Mouse (Mus musculus) heart, embryonic 12.5 days (tissue): Measurements from ENCODE around the gene Zfp335. TPM values are rescaled to one million over a fixed set of nuclear protein-coding genes. Genes with fewer than 3 reads are reported as not detected.

Experiments
- ATAC-seq: fragments of 200-750 bp; cut with Nextera tagmentation; 2 replicates; pipeline ENCODE4 v1.8.0; 2017; ENCODE audit warnings: moderate TSS enrichment, moderate library complexity; ENCODE audit not compliant: insufficient number of reproducible peaks, low FRiP score
- H3K27ac ChIP-seq: fragments of 300-500 bp; sonication (generic); 2 replicates; pipeline ENCODE4 v1.5.1; 2016; ENCODE audit warnings: mild to moderate bottlenecking, moderate library complexity; ENCODE audit not compliant: poor library complexity, severe bottlenecking
- H3K27me3 ChIP-seq: fragments of 300-500 bp; sonication (generic); replicated peaks from 2 replicates; pipeline ENCODE4 v1.6.1; 2016; ENCODE audit warnings: mild to moderate bottlenecking, moderate library complexity
- H3K36me3 ChIP-seq: fragments of 300-500 bp; sonication (generic); 2 replicates; pipeline ENCODE4 v1.6.1; 2016; ENCODE audit warnings: mild to moderate bottlenecking, moderate library complexity
- H3K4me1 ChIP-seq: fragments of 300-500 bp; sonication (generic); replicated peaks from 2 replicates; pipeline ENCODE4 v1.6.1; 2016; ENCODE audit warnings: mild to moderate bottlenecking
- H3K4me2 ChIP-seq: fragments of 300-500 bp; sonication (generic); 2 replicates; pipeline ENCODE4 v1.6.1; 2016; ENCODE audit warnings: mild to moderate bottlenecking, moderate library complexity
- H3K4me3 ChIP-seq: fragments of 300-500 bp; sonication (generic); 2 replicates; pipeline ENCODE4 v1.5.1; 2016; ENCODE audit warnings: mild to moderate bottlenecking
- H3K9ac ChIP-seq: fragments of 300-500 bp; sonication (generic); 2 replicates; pipeline ENCODE4 v1.6.1; 2016; ENCODE audit warnings: mild to moderate bottlenecking, moderate library complexity
- H3K9me3 ChIP-seq: fragments of 300-500 bp; sonication (generic); replicated peaks from 2 replicates; pipeline ENCODE4 v1.6.1; 2016; ENCODE audit warnings: mild to moderate bottlenecking, moderate library complexity
- WGBS: fragments of 180-500 bp; shearing (Covaris S2); methylation state at CpG from one replicate; pipeline ENCODE4 v1.1.7; 2016; 5-methylcytosine and 5-hydroxymethylcytosine counted together
- polyA plus RNA-seq: library from polyadenylated mRNA; unstranded; fragments of >200 nt; fragmentation: Nextera tagmentation; extraction: Ambion mirVana; gene quantifications from 2 replicates; pipeline ENCODE4 v1.2.1, GENCODE M21; 2016

The Zfp335 gene
- polyA plus RNA-seq, 1 experiment from 2014 or later, result 11.4 TPM

DNA sequence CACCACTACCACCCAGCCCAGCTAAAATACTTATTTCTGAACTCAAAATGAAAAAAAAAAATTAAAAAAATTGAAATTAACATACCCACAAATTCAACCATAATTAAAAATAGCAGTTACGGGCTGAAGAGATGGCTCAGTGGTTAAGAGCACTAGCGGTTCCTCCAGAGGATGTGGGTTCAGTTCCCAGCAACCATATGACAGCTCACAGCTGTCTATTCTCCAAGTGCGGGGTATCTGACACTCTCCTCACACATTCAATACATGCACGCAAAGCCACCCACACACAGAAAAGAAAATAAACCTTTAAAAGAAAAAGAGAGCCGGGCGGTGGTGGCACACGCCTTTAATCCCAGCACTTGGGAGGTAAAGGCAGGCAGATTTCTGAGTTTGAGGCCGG lies 61.5 kb downstream of the Zfp335 start:
- Histone ChIP-seq H3K4me3 (no peak overlapping the region), H3K9me3 (no peaks in the 10 kb centered on the region), H3K27ac (no peak overlapping the region), H3K27me3 (peaks cover 27% of the 10 kb centered on the region), H3K4me1 (no peaks in the 10 kb centered on the region), H3K36me3 (no peaks in the 10 kb centered on the region), H3K4me2 (no peak overlapping the region), H3K9ac (no peak overlapping the region)
- WGBS, result 83% methylated on average over 8 of the region's 8 CpGs
- ATAC-seq, result no peak

DNA sequence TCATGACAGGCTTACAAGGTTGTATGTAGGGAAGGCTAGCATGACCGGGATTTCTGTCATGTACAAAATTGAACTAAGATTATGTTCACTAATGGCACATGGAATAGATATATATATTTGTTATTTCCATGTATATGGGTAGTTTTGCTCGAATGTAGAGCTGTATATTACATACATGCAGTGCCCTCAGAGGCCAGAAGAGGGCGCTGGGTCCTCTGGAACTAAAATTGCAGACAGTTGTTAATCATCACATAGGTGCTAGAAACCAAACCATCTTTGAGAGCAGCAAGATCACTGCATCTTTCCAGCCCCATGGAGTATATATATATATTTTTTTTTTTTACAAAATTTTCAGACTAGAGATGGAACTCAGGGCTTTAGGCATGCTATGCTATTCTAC lies 65.8 kb downstream of the Zfp335 start:
- Histone ChIP-seq H3K4me1 (no peaks in the 10 kb centered on the region), H3K27me3 (0 out of 2 replicates have a peak, but pooled peaks cover 3% of the 10 kb centered on the region), H3K27ac (no peak overlapping the region), H3K36me3 (0 out of 2 replicates have a peak, but pooled peaks cover 3% of the 10 kb centered on the region), H3K9ac (no peak overlapping the region), H3K4me3 (no peak overlapping the region), H3K9me3 (no peaks in the 10 kb centered on the region), H3K4me2 (no peak overlapping the region)
- 47% methylated on average over 3 of the region's 3 CpGs for WGBS
- ATAC-seq, result no peak

Other genes with a start within 250 kb of the Zfp335 start
- gene Wfdc11, start 237.7 kb downstream of the Zfp335 start, polyA plus RNA-seq, result not detected in 2 replicates
- gene Wfdc13, start 226.7 kb downstream of the Zfp335 start, polyA plus RNA-seq, result not detected in 2 replicates
- 0.35 TPM in 1 of 2 replicates, not detected in the other for gene Spint4, start 213.3 kb downstream of the Zfp335 start, polyA plus RNA-seq
- gene Spint5, start 196.5 kb downstream of the Zfp335 start, polyA plus RNA-seq, result not detected in 2 replicates
- gene Wfdc3, start 165.8 kb downstream of the Zfp335 start, polyA plus RNA-seq, result 0.32 and 0.71 TPM in 2 replicates
- gene Dnttip1, start 165.8 kb downstream of the Zfp335 start, polyA plus RNA-seq, result 62.9 and 71.0 TPM in 2 replicates
- gene Ube2c, start 141.9 kb downstream of the Zfp335 start, polyA plus RNA-seq, result 455 and 459 TPM in 2 replicates
- 0.36 and 1.6 TPM in 2 replicates for gene Tnnc2, start 131.8 kb downstream of the Zfp335 start, polyA plus RNA-seq
- gene Snx21, start 125.9 kb downstream of the Zfp335 start, polyA plus RNA-seq, result 30.8 and 31.7 TPM in 2 replicates
- 14.9 and 16.1 TPM in 2 replicates for gene Acot8, start 106.9 kb downstream of the Zfp335 start, polyA plus RNA-seq
- gene Zswim3, start 106.7 kb downstream of the Zfp335 start, polyA plus RNA-seq, result 5.4 and 6.7 TPM in 2 replicates
- gene Zswim1, start 89.1 kb downstream of the Zfp335 start, polyA plus RNA-seq, result 9.8 and 10.1 TPM in 2 replicates
- gene Spata25, start 83.2 kb downstream of the Zfp335 start, polyA plus RNA-seq, result not detected in 2 replicates
- gene Ctsa, start 78.9 kb downstream of the Zfp335 start, polyA plus RNA-seq, result 169 and 175 TPM in 2 replicates
- 45.0 and 45.5 TPM in 2 replicates for gene Neurl2, start 78.3 kb downstream of the Zfp335 start, polyA plus RNA-seq
- gene Pltp, start 54.0 kb downstream of the Zfp335 start, polyA plus RNA-seq, result 9.7 and 9.9 TPM in 2 replicates
- 52.1 and 53.1 TPM in 2 replicates for gene Pcif1, start 32.5 kb downstream of the Zfp335 start, polyA plus RNA-seq
- 0.42 TPM in 2 replicates for gene Mmp9, start 29.0 kb upstream of the Zfp335 start, polyA plus RNA-seq
- 0.82 and 1.3 TPM in 2 replicates for gene Slc12a5, start 49.0 kb upstream of the Zfp335 start, polyA plus RNA-seq
- gene Ncoa5, start 123.1 kb upstream of the Zfp335 start, polyA plus RNA-seq, result 50.6 and 55.8 TPM in 2 replicates
- gene Cd40, start 143.9 kb upstream of the Zfp335 start, polyA plus RNA-seq, result 7.2 and 7.7 TPM in 2 replicates
- not detected in 2 replicates for gene 1700025C18Rik, start 179.0 kb upstream of the Zfp335 start, polyA plus RNA-seq